ENCODE assay signal across 8 mouse cellular contexts in genomic region chr13:59675151-59676011, GRCm38 (mm10). TPM values are rescaled to one million over a fixed set of nuclear protein-coding genes. Genes with fewer than 3 reads are reported as not detected.
DNase-seq lines count a peak whose midpoint lies in the region; ATAC-seq and TF ChIP-seq lines count a peak whose summit lies in the region.

TSS of gene Golm1 (minus strand) at chr13:59675811.

- ATAC-seq in forebrain, embryonic 13.5 days, result peak; percentile 82
- ATAC-seq in lung, embryonic 14.5 days (ENCODE audit: insufficient read depth), result peak; percentile 95
- peak; percentile 82 for ATAC-seq in neural tube, embryonic 15.5 days (ENCODE audit: low FRiP score)

- intact Hi-C loops in heart, postnatal 36 days (cut with DNase I), result no loop called here

- no peak for TF ChIP-seq CTCF in lung, embryonic 14.5 days (IDR thresholded peaks at IDR 0.05; ENCODE audit: low read depth)

- H3K9ac ChIP-seq in forebrain, embryonic 13.5 days, result peak within 1 kb of the TSS; percentile 92
- peak within 1 kb of the TSS; percentile 71 for H3K9ac ChIP-seq in lung, embryonic 14.5 days
- peak within 1 kb of the TSS; percentile 75 for H3K9ac ChIP-seq in neural tube, embryonic 15.5 days (replicated peaks)

- H3K9me3 ChIP-seq in forebrain, embryonic 13.5 days (replicated peaks), result no peaks in the 10 kb centered on the region
- no peaks in the 10 kb centered on the region for H3K9me3 ChIP-seq in lung, embryonic 14.5 days (ENCODE audit: low read depth, low read length)
- H3K9me3 ChIP-seq in neural tube, embryonic 15.5 days (replicated peaks), result no peaks in the 10 kb centered on the region

- H3K27me3 ChIP-seq in forebrain, embryonic 13.5 days, result no peaks in the 10 kb centered on the region
- no peaks in the 10 kb centered on the region for H3K27me3 ChIP-seq in lung, embryonic 14.5 days (ENCODE audit: insufficient read depth, low read length)
- H3K27me3 ChIP-seq in neural tube, embryonic 15.5 days (replicated peaks), result no peaks in the 10 kb centered on the region

- H3K4me2 ChIP-seq in forebrain, embryonic 13.5 days, result peak within 1 kb of the TSS; percentile 82
- peak within 1 kb of the TSS; percentile 83 for H3K4me2 ChIP-seq in lung, embryonic 14.5 days
- peak within 1 kb of the TSS; percentile 79 for H3K4me2 ChIP-seq in neural tube, embryonic 15.5 days

- under 1% methylated on average over 59 of the region's 61 CpGs for WGBS in forebrain, embryonic 13.5 days
- WGBS in lung, embryonic 14.5 days, result under 1% methylated on average over 43 of the region's 61 CpGs
- 2% methylated on average over 29 of the region's 61 CpGs for WGBS in neural tube, embryonic 15.5 days

- H3K27ac ChIP-seq in forebrain, embryonic 13.5 days, result peak within 1 kb of the TSS; percentile 86
- peak within 1 kb of the TSS; percentile 67 for H3K27ac ChIP-seq in lung, embryonic 14.5 days (ENCODE audit: low read depth)
- peak within 1 kb of the TSS; percentile 73 for H3K27ac ChIP-seq in neural tube, embryonic 15.5 days (replicated peaks)

- H3K4me3 ChIP-seq in forebrain, embryonic 13.5 days, result peak within 1 kb of the TSS; percentile 83
- peak within 1 kb of the TSS; percentile 75 for H3K4me3 ChIP-seq in lung, embryonic 14.5 days (ENCODE audit: low read depth, low read length)
- H3K4me3 ChIP-seq in neural tube, embryonic 15.5 days (replicated peaks), result peak within 1 kb of the TSS; percentile 84

- DNase-seq in MN1 (ENCODE audit: low spot score), result peak; percentile 69
- peak; percentile 55 for DNase-seq in cerebellum, adult 11 months
- DNase-seq in heart, postnatal 36 days, result peak; percentile 69 to 74
- DNase-seq in layer of hippocampus, adult 18-20 months (ENCODE audit: low spot score in 2 of 2), result peak in 1 of 2 experiments; percentile 53
- DNase-seq in lung, embryonic 14.5 days, result peak; percentile 81
- DNase-seq in thymus, postnatal 0 days (ENCODE audit: low spot score), result peak; percentile 10

- no peaks in the 10 kb centered on the region for H3K36me3 ChIP-seq in forebrain, embryonic 13.5 days (ENCODE audit: poor library complexity, severe bottlenecking)
- H3K36me3 ChIP-seq in lung, embryonic 14.5 days (ENCODE audit: insufficient read depth), result no peaks in the 10 kb centered on the region
- H3K36me3 ChIP-seq in neural tube, embryonic 15.5 days, result no peaks in the 10 kb centered on the region

- H3K4me1 ChIP-seq in forebrain, embryonic 13.5 days, result peaks cover 30% of the 10 kb centered on the region
- H3K4me1 ChIP-seq in lung, embryonic 14.5 days (ENCODE audit: insufficient read depth), result no peaks in the 10 kb centered on the region
- H3K4me1 ChIP-seq in neural tube, embryonic 15.5 days, result peaks cover 22% of the 10 kb centered on the region

RNA-seq across cellular contexts. Expression of gene Golm1, which starts in this region (rescaled TPM):
- 76.4 and 80.6 TPM in 2 replicates for polyA plus RNA-seq in forebrain, embryonic 13.5 days (2015; fragmentation: Nextera tagmentation; extraction: Ambion mirVana)
- 10 to 100 TPM; 14.8 to 15.4 TPM for total RNA-seq in heart, postnatal 36 days (2021)
- 10 to 100 TPM; 63.2 to 71.2 TPM for total RNA-seq in layer of hippocampus, adult 18-20 months (2021)
- polyA plus RNA-seq in lung, embryonic 14.5 days (2014; fragmentation: Nextera tagmentation; extraction: Ambion mirVana), result 39.2 and 44.1 TPM in 2 replicates
- 19.1 and 23.8 TPM in 2 replicates for polyA plus RNA-seq in neural tube, embryonic 15.5 days (2015; fragmentation: Nextera tagmentation; extraction: Ambion mirVana)
- 3.9 and 4.5 TPM in 2 replicates for polyA plus RNA-seq in thymus, postnatal 0 days (2015; fragmentation: Nextera tagmentation; extraction: Ambion mirVana)
